Mouse (Mus musculus): ENCODE data around the gene Cog7. TPM values are rescaled to one million over a fixed set of nuclear protein-coding genes. Genes with fewer than 3 reads are reported as not detected.
A peak's percentile ranks its signal among the peaks of the same experiment; 100 is the strongest.

The Cog7 gene
- polyA plus RNA-seq, 1 experiment = 39.9 TPM

DNA sequence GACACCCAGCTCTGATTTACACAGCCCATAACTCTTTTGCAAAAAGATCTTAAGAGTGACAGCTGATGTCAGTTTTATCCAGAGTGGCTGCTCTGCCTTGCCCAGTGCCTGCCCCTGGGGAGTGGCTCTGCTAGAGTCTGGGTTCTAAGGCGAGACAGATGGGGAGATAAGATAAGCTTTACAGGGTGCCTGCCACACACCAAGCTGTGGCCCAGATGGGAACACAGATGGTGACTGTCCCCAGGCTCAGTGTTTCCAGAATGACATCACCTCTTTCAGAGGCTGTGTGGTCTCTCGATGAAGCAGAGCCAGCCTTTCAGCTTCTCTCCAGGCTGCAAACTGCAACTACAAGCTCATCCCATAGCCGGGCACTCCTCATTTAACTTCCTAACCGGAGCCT, 41.8 kb downstream of the Cog7 start:
- H3K27me3 ChIP-seq (replicated peaks; ENCODE audit: control insufficient read depth, insufficient read depth, low read length) = no peaks in the 10 kb centered on the region
- no peaks in the 10 kb centered on the region for H3K36me3 ChIP-seq (ENCODE audit: control insufficient read depth, insufficient read depth, low read length)
- H3K4me3 ChIP-seq (ENCODE audit: insufficient read depth, low read depth, low read length) = no peak overlapping the region
- DNase-seq = no peak
- peaks cover 11% of the 10 kb centered on the region for H3K4me1 ChIP-seq (ENCODE audit: control insufficient read depth, insufficient read depth, low read length)
- TF ChIP-seq POLR2A (IDR thresholded peaks at IDR 0.05; ENCODE audit: low read depth, low read length) (no peak), CTCF (conservative IDR thresholded peaks at IDR 0.05; ENCODE audit: insufficient read depth, insufficient read length, low read depth, low read length) (no peak)
- 0 out of 2 replicates have a peak overlapping the region, but pooled peaks have one; percentile 26 for H3K27ac ChIP-seq (ENCODE audit: insufficient read depth, low read depth, low read length)
- WGBS = 66% methylated on average over 4 of the region's 4 CpGs

- peaks cover 11% of the 10 kb centered on the region for H3K4me1 ChIP-seq (ENCODE audit: control insufficient read depth, insufficient read depth, low read length)
- WGBS = 63% methylated on average over 6 of the region's 6 CpGs
- H3K27me3 ChIP-seq (replicated peaks; ENCODE audit: control insufficient read depth, insufficient read depth, low read length) = no peaks in the 10 kb centered on the region
- no peak for DNase-seq
- TF ChIP-seq POLR2A (IDR thresholded peaks at IDR 0.05; ENCODE audit: low read depth, low read length) (no peak), CTCF (conservative IDR thresholded peaks at IDR 0.05; ENCODE audit: insufficient read depth, insufficient read length, low read depth, low read length) (no peak)
- H3K36me3 ChIP-seq (ENCODE audit: control insufficient read depth, insufficient read depth, low read length) = no peaks in the 10 kb centered on the region
- H3K4me3 ChIP-seq (ENCODE audit: insufficient read depth, low read depth, low read length) = no peak overlapping the region
- no peak overlapping the region for H3K27ac ChIP-seq (ENCODE audit: insufficient read depth, low read depth, low read length)
These were observed 42.3 kb downstream of the Cog7 start for GRCm38 (mm10) chr7:121939244-121939643.

DNA sequence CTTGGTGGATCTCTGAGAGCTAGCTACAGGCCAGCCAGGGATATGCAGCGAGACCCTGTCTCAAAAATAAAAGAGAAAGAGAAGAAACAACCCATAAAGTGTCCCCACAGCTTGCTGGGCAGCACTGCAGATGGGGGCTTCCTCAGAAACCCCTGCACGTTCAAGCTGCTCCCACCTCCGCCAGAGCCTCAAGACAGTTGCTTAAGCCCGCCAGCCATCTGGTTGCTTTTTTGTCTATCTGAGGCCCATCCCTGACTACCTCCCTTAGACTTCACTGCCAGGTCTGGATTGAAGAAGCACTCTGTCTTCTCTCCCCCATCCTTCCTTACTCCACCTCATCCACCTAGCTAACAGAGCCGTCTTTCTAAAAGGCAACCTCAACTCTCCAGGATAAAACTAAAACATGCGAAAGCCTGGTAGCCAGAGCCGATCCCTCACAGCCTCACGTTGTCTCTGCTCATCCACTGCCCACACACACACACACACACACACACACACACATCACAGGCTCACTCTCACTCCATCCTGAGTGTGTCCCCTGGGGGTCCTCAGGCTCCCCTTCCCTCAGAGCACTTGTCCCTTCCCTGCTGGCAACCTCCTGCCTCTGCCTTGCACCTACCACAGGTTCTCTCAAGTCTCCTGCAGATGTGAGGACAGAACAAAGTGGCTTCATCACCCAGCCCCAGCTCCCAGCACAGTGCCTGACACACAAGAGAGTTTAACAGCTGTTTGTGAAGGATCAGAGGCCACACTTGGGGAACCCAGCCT, 43.2 kb downstream of the Cog7 start:
- H3K4me1 ChIP-seq (ENCODE audit: control insufficient read depth, insufficient read depth, low read length) = peaks cover 11% of the 10 kb centered on the region
- no peaks in the 10 kb centered on the region for H3K36me3 ChIP-seq (ENCODE audit: control insufficient read depth, insufficient read depth, low read length)
- WGBS = 94% methylated on average over 8 of the region's 8 CpGs
- no peak overlapping the region for H3K4me3 ChIP-seq (ENCODE audit: insufficient read depth, low read depth, low read length)
- no peak overlapping the region for H3K27ac ChIP-seq (ENCODE audit: insufficient read depth, low read depth, low read length)
- H3K27me3 ChIP-seq (replicated peaks; ENCODE audit: control insufficient read depth, insufficient read depth, low read length) = no peaks in the 10 kb centered on the region
- TF ChIP-seq POLR2A (IDR thresholded peaks at IDR 0.05; ENCODE audit: low read depth, low read length) (no peak), CTCF (conservative IDR thresholded peaks at IDR 0.05; ENCODE audit: insufficient read depth, insufficient read length, low read depth, low read length) (no peak)
- no peak for DNase-seq

DNA sequence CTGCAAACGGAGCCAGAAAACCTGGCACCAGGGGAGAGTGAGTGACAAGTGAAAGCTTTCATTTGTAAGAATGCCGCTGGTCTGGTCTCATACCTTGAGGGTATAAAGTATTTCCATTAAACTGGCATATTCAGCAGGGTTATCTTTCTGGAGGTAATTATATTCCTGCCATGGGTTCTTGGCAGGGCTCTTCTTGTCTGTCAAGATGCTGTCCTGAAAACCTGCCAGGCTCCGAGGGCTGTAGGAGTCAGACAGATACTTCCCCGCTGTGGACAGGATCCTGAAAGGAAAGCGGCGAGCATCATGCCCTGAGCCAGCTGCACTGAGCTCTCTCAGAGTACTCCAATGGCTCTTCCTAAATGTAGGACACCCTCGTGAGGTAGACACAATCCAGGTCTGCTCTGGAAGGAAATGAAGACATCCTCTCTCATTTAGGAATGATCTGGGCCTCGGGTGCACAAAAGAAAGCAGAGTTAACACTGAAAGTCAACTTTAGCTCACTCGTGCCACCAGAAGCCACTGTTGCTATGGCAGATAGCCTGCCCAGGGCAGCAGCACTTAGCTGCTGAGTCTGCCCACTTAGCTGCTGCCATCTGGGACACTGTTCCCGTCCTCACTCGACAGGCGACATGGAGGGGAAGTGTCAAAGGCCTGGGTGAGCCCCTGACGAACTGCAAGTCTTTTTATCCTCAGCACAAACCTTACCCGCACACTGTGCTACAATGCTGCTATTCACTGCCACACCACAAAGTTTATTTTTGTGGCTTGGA, 44.5 kb downstream of the Cog7 start:
- Histone ChIP-seq H3K4me1 (ENCODE audit: control insufficient read depth, insufficient read depth, low read length) (peaks cover 11% of the 10 kb centered on the region), H3K4me3 (ENCODE audit: insufficient read depth, low read depth, low read length) (no peak overlapping the region), H3K27me3 (replicated peaks; ENCODE audit: control insufficient read depth, insufficient read depth, low read length) (no peaks in the 10 kb centered on the region), H3K36me3 (ENCODE audit: control insufficient read depth, insufficient read depth, low read length) (no peaks in the 10 kb centered on the region), H3K27ac (ENCODE audit: insufficient read depth, low read depth, low read length) (peak overlapping the region; percentile 17)
- DNase-seq = no peak
- WGBS = 82% methylated on average over 14 of the region's 14 CpGs
- TF ChIP-seq CTCF (conservative IDR thresholded peaks at IDR 0.05; ENCODE audit: insufficient read depth, insufficient read length, low read depth, low read length) (no peak), POLR2A (IDR thresholded peaks at IDR 0.05; ENCODE audit: low read depth, low read length) (no peak)

GRCm38 (mm10) chr7:121935906-121936794, 45.4 kb downstream of the Cog7 start:
- H3K4me1 ChIP-seq (ENCODE audit: control insufficient read depth, insufficient read depth, low read length) = peaks cover 7% of the 10 kb centered on the region
- H3K4me3 ChIP-seq (ENCODE audit: insufficient read depth, low read depth, low read length) = no peak overlapping the region
- peak overlapping the region; percentile 57 for H3K27ac ChIP-seq (ENCODE audit: insufficient read depth, low read depth, low read length)
- H3K36me3 ChIP-seq (ENCODE audit: control insufficient read depth, insufficient read depth, low read length) = no peaks in the 10 kb centered on the region
- TF ChIP-seq POLR2A (IDR thresholded peaks at IDR 0.05; ENCODE audit: low read depth, low read length) = no peak
- no peak for TF ChIP-seq CTCF (conservative IDR thresholded peaks at IDR 0.05; ENCODE audit: insufficient read depth, insufficient read length, low read depth, low read length)
- H3K27me3 ChIP-seq (replicated peaks; ENCODE audit: control insufficient read depth, insufficient read depth, low read length) = no peaks in the 10 kb centered on the region
- peak; percentile 82 for DNase-seq
- 52% methylated on average over 12 of the region's 12 CpGs for WGBS

- Histone ChIP-seq H3K27me3 (replicated peaks; ENCODE audit: control insufficient read depth, insufficient read depth, low read length) (no peaks in the 10 kb centered on the region), H3K4me3 (ENCODE audit: insufficient read depth, low read depth, low read length) (no peak overlapping the region), H3K27ac (ENCODE audit: insufficient read depth, low read depth, low read length) (peak overlapping the region; percentile 8; the same call in 1 of the 2 replicates), H3K4me1 (ENCODE audit: control insufficient read depth, insufficient read depth, low read length) (no peaks in the 10 kb centered on the region; the same call in 1 of the 2 replicates), H3K36me3 (ENCODE audit: control insufficient read depth, insufficient read depth, low read length) (no peaks in the 10 kb centered on the region)
- TF ChIP-seq CTCF (conservative IDR thresholded peaks at IDR 0.05; ENCODE audit: insufficient read depth, insufficient read length, low read depth, low read length) (no peak), POLR2A (IDR thresholded peaks at IDR 0.05; ENCODE audit: low read depth, low read length) (no peak)
- WGBS = 87% methylated on average over 2 of the region's 2 CpGs
- no peak for DNase-seq
These were observed 47.2 kb downstream of the Cog7 start for GRCm38 (mm10) chr7:121934346-121934745.

Measured in kidney, adult 2 months (tissue).